Mouse (Mus musculus) ES-E14 (cell line): ENCODE measurements at regions not wholly inside any gene's neighbourhood (a gene's known extent, or its start where the extent isn't known, plus 50 kb on each side); places are given as distances from the start of the nearest gene placed in this dataset.
"Not testable (repeated sequence)": the region's sequence is repeated elsewhere in the genome, so short reads cannot be mapped to it uniquely, and the experiment has no call there.

Experiments used
- DNase-seq: peaks from one replicate; pipeline ENCODE4 v3.0.0-alpha.2; 2013; ENCODE audit warnings: low read depth, low spot score
- H3K27ac ChIP-seq: 2 replicates; pipeline ENCODE4 v1.5.1; 2012; ENCODE audit warnings: low read depth, mild to moderate bottlenecking, low read length, moderate library complexity, mixed read lengths; ENCODE audit not compliant: poor library complexity, insufficient read depth, severe bottlenecking
- H3K36me3 ChIP-seq: 2 replicates; pipeline ENCODE4 v1.6.1; 2012; ENCODE audit warnings: mild to moderate bottlenecking, low read length, moderate library complexity, mixed read lengths; ENCODE audit not compliant: control insufficient read depth, poor library complexity, insufficient read depth, severe bottlenecking
- H3K4me1 ChIP-seq, 2 experiments: fragments of 150-350 bp in 1 of 2; sonication (generic) in 1 of 2; 2 replicates each; pipeline ENCODE4 v1.6.1; 2012; ENCODE audit warnings: low read length in 2 of 2, mild to moderate bottlenecking in 1 of 2, mixed read lengths in 1 of 2; ENCODE audit not compliant: control insufficient read depth in 2 of 2, insufficient read depth in 2 of 2, poor library complexity in 1 of 2
- H3K4me3 ChIP-seq, 2 experiments: fragments of 150-350 bp in 1 of 2; sonication (generic) in 1 of 2; 2 replicates each; pipeline ENCODE4 v1.5.1; 2012; ENCODE audit warnings: low read length in 2 of 2, low read depth in 1 of 2, mild to moderate bottlenecking in 1 of 2, mixed read lengths in 1 of 2; ENCODE audit not compliant: insufficient read depth in 1 of 2, poor library complexity in 1 of 2, severe bottlenecking in 1 of 2
- H3K9ac ChIP-seq: 2 replicates; pipeline ENCODE4 v1.6.1; 2012; ENCODE audit warnings: low read depth, mild to moderate bottlenecking, low read length, mixed read lengths; ENCODE audit not compliant: poor library complexity, insufficient read depth, severe bottlenecking
- H3K9me3 ChIP-seq: fragments of 150-350 bp; sonication (generic); 2 replicates; pipeline ENCODE4 v1.6.1; 2012; ENCODE audit warnings: low read depth, mild to moderate bottlenecking, low read length; ENCODE audit not compliant: control insufficient read depth, insufficient read depth
- HCFC1 ChIP-seq: IDR thresholded peaks from 2 replicates; pipeline ENCODE4 v1.6.1; 2012; ENCODE audit warnings: low read length, inconsistent platforms, borderline replicate concordance; ENCODE audit not compliant: insufficient read depth
- in situ Hi-C, 2 experiments: fragments of 600-800 bp; cut with MboI; formaldehyde crosslinking; loops; one replicate each; pipeline ENCODE4 v1.15.1; 2025; ENCODE audit warnings: low sequenced_read_pairs in 2 of 2, inconsistent platforms in 1 of 2; ENCODE audit not compliant: unreplicated experiment in 2 of 2

DNA sequence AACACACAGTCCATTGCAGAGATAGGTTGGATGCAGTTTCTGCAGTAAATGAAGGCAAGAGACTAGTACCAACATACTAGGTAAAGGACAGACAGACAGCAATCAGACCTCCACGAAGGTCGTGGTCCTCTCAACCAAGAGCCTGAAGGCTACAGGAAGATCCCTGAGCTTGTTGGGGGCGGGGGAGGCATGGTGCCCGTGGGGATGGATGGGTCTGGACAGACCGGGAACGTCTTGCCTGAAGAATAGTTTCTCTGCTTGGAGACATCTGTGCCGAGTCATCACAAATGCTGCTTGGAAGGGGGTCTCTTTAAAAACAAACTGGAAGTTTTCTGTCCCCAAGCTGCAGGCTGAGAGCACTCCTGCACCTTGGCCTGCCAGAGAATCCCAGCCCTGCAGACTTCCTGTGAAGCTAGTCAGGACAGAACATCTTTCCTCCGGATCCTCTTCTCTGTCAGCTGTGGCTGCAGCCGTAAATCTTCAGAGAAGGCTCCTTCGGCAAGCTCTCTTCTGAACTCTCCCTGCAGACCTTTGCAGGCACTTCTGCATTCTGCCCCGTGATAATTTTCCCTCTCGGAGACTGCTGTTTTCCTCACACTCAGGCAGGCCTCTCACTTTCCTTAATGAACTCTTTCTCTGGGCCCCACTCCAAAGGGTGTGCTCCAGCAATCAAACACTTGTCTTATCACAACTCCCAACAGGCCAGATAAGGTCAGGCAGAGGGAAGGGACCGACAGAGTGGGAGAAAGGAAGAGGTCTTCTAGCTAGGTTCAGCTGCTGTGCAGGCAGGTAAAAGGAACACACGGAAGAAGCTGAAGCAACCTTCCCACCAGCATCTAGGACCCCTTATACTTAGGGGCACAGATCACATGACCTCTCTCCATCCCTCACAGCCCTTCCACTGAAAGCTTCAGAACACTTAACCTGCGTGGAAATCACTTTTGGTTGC is 228.6 kb upstream of the Vmn1r3 start:
- Histone ChIP-seq H3K4me3 (no peak overlapping the region), H3K9ac (no peak overlapping the region), H3K27ac (no peak overlapping the region), H3K36me3 (no peaks in the 10 kb centered on the region), H3K9me3 (no peaks in the 10 kb centered on the region), H3K4me1 (no peaks in the 10 kb centered on the region)
- in situ Hi-C loops = no loop called here
- no peak for DNase-seq
- TF ChIP-seq HCFC1 = no peak

DNA sequence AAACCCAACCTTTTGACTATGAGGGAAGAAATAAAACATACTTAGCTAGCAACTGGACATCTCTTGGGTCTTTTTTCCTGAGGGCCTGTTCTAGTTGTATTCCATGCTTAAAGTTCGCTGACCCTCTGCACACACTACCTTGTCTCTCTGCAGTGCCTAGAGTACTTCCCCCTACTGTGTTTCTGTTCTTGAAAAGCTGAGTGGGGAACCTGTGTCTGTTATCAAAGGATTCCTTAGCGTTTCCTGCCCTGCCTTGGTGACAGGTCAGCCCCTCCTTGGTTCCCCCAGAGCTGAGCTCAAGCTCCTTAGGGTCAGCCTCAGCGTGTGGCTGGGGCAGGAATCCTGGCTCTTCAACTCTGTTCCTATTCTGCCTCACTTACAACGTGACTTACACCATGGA is 227.2 kb upstream of the Vmn1r3 start:
- DNase-seq, H3K9me3 ChIP-seq, H3K9ac ChIP-seq, H3K4me1 ChIP-seq, H3K36me3 ChIP-seq, H3K4me3 ChIP-seq, in situ Hi-C loops, H3K27ac ChIP-seq: not testable (repeated sequence)

DNA sequence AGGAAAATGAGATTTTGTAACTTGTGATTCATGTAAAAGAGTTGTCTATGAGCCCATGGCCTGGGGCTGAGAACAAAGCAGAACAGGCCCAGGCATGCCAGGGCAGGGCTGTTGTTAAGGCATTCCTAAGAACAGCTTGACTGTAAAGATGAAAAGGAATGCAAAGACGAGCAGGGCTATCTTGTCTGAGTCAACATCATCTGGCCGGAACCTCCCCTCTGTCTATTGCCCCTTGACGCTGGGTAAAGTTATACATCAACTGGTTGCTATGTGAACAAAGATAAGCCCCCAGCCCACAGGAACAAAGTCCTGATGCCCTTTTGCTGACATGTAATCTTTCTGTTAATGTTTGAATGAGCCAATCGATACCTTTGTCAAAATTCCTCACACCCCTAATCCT is 217.7 kb upstream of the Vmn1r3 start:
- H3K36me3 ChIP-seq, H3K9me3 ChIP-seq, H3K4me3 ChIP-seq, DNase-seq, in situ Hi-C loops, H3K9ac ChIP-seq, H3K4me1 ChIP-seq: not testable (repeated sequence)
- H3K27ac ChIP-seq = peak overlapping the region; percentile 58; the same call in 1 of the 2 replicates

DNA sequence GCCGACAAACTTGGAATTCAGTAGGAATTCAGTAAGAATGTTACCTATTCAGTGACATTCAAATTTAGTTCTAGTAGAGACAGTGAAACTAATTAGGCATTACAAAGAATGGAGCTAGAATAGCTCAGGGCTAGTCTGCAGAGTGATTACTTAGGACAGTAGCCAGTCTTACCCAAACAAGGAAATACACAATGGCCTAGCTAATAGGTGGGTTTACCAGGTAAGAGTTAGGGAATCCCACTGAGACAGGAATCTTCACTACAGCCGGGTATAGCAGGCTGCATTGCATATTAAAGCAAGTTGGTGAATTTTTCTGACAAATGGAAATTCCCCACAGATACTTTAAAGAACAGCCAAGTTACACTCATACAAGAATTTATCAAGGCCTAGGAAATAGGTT is 216.6 kb upstream of the Vmn1r3 start:
- H3K27ac ChIP-seq = peak overlapping the region; percentile 69; the same call in 1 of the 2 replicates
- in situ Hi-C loops, H3K36me3 ChIP-seq, H3K4me1 ChIP-seq, H3K9me3 ChIP-seq, H3K9ac ChIP-seq, H3K4me3 ChIP-seq: not testable (repeated sequence)
- DNase-seq = peak; percentile 34

DNA sequence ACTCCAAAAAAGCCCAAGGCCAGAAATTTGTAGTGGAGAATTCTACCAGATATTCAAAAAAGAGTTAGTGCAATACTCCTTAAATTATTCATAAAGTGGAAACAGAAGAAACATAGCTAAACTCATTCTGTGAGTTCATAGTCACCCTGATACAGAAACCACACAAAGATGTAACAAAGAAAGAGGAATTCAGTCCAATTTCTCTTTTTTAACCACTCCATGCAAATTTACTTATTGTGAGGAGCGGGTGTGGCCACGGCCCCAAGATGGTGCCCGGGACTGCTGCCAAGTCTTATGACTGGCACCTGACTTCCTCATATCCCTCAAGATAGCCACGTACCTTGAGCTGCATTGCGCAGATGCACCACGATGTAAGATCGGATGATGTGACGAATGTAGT is 206.4 kb upstream of the Vmn1r3 start:
- H3K4me3 ChIP-seq, H3K9me3 ChIP-seq, H3K4me1 ChIP-seq, in situ Hi-C loops, H3K36me3 ChIP-seq, DNase-seq, H3K9ac ChIP-seq: not testable (repeated sequence)
- 0 out of 2 replicates have a peak overlapping the region, but pooled peaks have one; percentile 10 for H3K27ac ChIP-seq

DNA sequence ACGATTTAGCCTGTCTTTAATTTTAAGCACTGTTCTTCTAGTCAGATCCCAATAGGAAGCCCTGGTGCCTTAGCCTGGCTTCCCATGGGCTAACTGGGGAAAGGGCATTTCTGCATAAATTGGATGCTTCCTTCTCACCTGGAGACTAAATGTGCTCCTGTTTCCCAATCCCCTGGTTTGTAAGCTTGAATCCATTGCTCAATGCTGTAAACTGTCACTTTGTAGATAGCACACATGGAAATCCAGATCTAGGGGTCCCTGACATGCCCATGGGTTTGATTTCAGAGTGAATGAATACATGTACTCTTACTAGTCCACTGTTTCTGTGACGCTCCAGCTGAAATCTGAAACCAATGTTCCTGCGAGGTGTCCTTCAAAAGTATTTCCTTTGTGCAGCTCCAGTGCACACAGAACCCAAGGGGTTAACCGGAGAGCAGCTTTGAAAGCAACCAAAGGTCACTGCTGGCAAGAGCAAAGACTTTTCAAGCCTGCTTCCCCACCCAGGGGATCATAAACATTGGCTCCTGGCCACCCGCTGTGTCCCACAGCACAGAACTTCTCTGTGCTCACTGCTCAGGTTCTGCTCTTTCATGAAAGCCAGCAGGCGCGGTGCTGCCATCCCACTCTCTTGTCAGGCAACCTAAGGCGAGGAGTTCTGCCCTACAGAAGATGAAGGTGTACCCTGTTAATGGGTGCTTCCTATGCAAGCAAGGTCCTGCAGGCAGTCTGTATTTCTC is 188.0 kb upstream of the Vmn1r3 start:
- H3K27ac ChIP-seq, in situ Hi-C loops, H3K9ac ChIP-seq, H3K4me3 ChIP-seq, H3K4me1 ChIP-seq, H3K9me3 ChIP-seq, H3K36me3 ChIP-seq: not testable (repeated sequence)
- peak; percentile 12 for DNase-seq

DNA sequence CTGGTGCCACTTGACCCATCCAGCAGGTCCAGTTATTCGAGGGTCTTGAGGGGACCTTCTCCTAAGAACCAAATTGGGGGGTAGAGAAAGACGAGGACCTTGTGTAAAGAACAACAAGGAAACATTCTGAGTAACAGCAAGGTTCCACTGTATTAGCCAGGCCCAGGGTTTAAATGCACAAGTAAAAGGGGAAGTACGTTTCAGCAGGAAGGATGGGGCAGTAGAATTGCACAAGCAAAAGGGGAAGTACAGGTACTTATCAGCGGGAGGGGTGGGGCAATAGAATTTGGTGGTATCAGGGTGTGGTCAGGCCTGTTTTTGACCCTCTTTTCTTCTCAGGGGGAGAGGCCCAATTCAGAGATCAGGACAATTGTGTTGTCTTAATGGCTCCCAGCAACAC is 182.9 kb upstream of the Vmn1r3 start:
- in situ Hi-C loops, H3K27ac ChIP-seq, H3K9ac ChIP-seq, DNase-seq, H3K4me1 ChIP-seq, H3K36me3 ChIP-seq, H3K9me3 ChIP-seq, H3K4me3 ChIP-seq: not testable (repeated sequence)

DNA sequence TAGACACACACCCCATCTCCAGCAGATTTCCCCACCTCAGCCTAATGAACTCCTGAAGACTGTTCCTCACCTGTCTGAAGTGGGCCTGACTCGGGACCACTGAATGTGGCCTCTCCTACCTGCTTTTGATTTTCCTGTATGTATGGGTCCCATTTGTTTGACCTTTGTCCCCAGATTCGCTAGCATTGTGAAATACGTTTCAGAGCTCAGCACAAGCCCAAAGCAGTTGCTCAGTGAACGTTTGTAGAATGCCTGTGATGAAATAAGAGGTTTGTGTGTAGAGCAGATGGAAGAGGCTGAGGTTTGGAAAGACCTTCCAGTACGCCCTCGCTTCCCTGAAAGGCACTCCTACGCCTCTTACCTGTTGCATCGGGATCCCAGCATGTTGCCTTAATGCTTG is 158.3 kb upstream of the Vmn1r3 start:
- H3K27ac ChIP-seq, H3K9me3 ChIP-seq, H3K4me1 ChIP-seq, H3K9ac ChIP-seq, H3K4me3 ChIP-seq, H3K36me3 ChIP-seq, in situ Hi-C loops, DNase-seq: not testable (repeated sequence)
